Mouse (Mus musculus): ENCODE measurements around the gene Capn13. TPM values are rescaled to one million over a fixed set of nuclear protein-coding genes. Genes with fewer than 3 reads are reported as not detected.

Capn13 gene
- total RNA-seq, 2 experiments from 2014 or later = not detected

GRCm38 (mm10) chr17:73329071-73329470, 71.6 kb downstream of the Capn13 start:
- no peak overlapping the region for H3K4me3 ChIP-seq
- no peak overlapping the region for H3K27ac ChIP-seq
- TF ChIP-seq CTCF (IDR thresholded peaks at IDR 0.05) = no peak
- intact Hi-C loops (cut with DNase I) = no loop called here
- DNase-seq (ENCODE audit: extremely low spot score in 1 of 2, low spot score in 2 of 2) = no peak

- no peak for TF ChIP-seq CTCF (IDR thresholded peaks at IDR 0.05)
- intact Hi-C loops (cut with DNase I) = no loop called here
- H3K27ac ChIP-seq = no peak overlapping the region
- DNase-seq (ENCODE audit: extremely low spot score in 1 of 2, low spot score in 2 of 2) = no peak
- no peak overlapping the region for H3K4me3 ChIP-seq
These were observed 75.4 kb downstream of the Capn13 start for GRCm38 (mm10) chr17:73325314-73325713.

- intact Hi-C loops (cut with DNase I) = no loop called here
- TF ChIP-seq CTCF (IDR thresholded peaks at IDR 0.05) = no peak
These were observed 75.9 kb downstream of the Capn13 start for GRCm38 (mm10) chr17:73324732-73325131.

GRCm38 (mm10) chr17:73323981-73324380, 76.7 kb downstream of the Capn13 start:
- H3K27ac ChIP-seq = no peak overlapping the region

More at GRCm38 (mm10) chr17:73324732-73325131, 75.9 kb downstream of the Capn13 start:
- Histone ChIP-seq H3K4me3 (no peak overlapping the region), H3K27ac (no peak overlapping the region)
- no peak for DNase-seq (ENCODE audit: extremely low spot score in 1 of 2, low spot score in 2 of 2)

GRCm38 (mm10) chr17:73314786-73315185, 85.9 kb downstream of the Capn13 start:
- H3K4me3 ChIP-seq = no peak overlapping the region

More at GRCm38 (mm10) chr17:73323981-73324380, 76.7 kb downstream of the Capn13 start:
- no peak for TF ChIP-seq CTCF (IDR thresholded peaks at IDR 0.05)
- DNase-seq (ENCODE audit: extremely low spot score in 1 of 2, low spot score in 2 of 2) = no peak
- intact Hi-C loops (cut with DNase I) = no loop called here
- H3K4me3 ChIP-seq = no peak overlapping the region

GRCm38 (mm10) chr17:73311491-73311890, 89.2 kb downstream of the Capn13 start:
- H3K4me3 ChIP-seq = no peak overlapping the region
- no peak for DNase-seq (ENCODE audit: extremely low spot score in 1 of 2, low spot score in 2 of 2)
- no peak for TF ChIP-seq CTCF (IDR thresholded peaks at IDR 0.05)
- no peak overlapping the region for H3K27ac ChIP-seq
- intact Hi-C loops (cut with DNase I) = no loop called here

More at GRCm38 (mm10) chr17:73314786-73315185, 85.9 kb downstream of the Capn13 start:
- no peak overlapping the region for H3K27ac ChIP-seq
- no peak for TF ChIP-seq CTCF (IDR thresholded peaks at IDR 0.05)
- intact Hi-C loops (cut with DNase I) = no loop called here
- DNase-seq (ENCODE audit: extremely low spot score in 1 of 2, low spot score in 2 of 2) = no peak

GRCm38 (mm10) chr17:73308691-73309090, 92.0 kb downstream of the Capn13 start:
- Histone ChIP-seq H3K27ac (no peak overlapping the region), H3K4me3 (no peak overlapping the region)
- no peak for DNase-seq (ENCODE audit: extremely low spot score in 1 of 2, low spot score in 2 of 2)
- intact Hi-C loops (cut with DNase I) = loop anchor here (10.0 kb wide), 1 partner anchor 266 kb away; no protein-coding TSS in a partner anchor
- no peak for TF ChIP-seq CTCF (IDR thresholded peaks at IDR 0.05)

GRCm38 (mm10) chr17:73306626-73307025, 94.0 kb downstream of the Capn13 start:
- no peak for DNase-seq (ENCODE audit: extremely low spot score in 1 of 2, low spot score in 2 of 2)
- no peak overlapping the region for H3K4me3 ChIP-seq
- intact Hi-C loops (cut with DNase I) = loop anchor here (10.0 kb wide), 1 partner anchor 268 kb away; no protein-coding TSS in a partner anchor
- TF ChIP-seq CTCF (IDR thresholded peaks at IDR 0.05) = no peak
- no peak overlapping the region for H3K27ac ChIP-seq

GRCm38 (mm10) chr17:73305622-73306021, 95.0 kb downstream of the Capn13 start:
- Histone ChIP-seq H3K4me3 (no peak overlapping the region), H3K27ac (no peak overlapping the region)
- peak; percentile 36 to 54 for DNase-seq (ENCODE audit: extremely low spot score in 1 of 2, low spot score in 2 of 2)
- intact Hi-C loops (cut with DNase I) = loop anchor here (10.0 kb wide), 1 partner anchor 269 kb away; no protein-coding TSS in a partner anchor
- peak; percentile 73 for TF ChIP-seq CTCF (IDR thresholded peaks at IDR 0.05)

- no peak for DNase-seq (ENCODE audit: extremely low spot score in 1 of 2, low spot score in 2 of 2)
- H3K27ac ChIP-seq = no peak overlapping the region
- no peak overlapping the region for H3K4me3 ChIP-seq
- intact Hi-C loops (cut with DNase I) = loop anchor here (10.0 kb wide), 1 partner anchor 271 kb away; no protein-coding TSS in a partner anchor
- TF ChIP-seq CTCF (IDR thresholded peaks at IDR 0.05) = no peak
These were observed 96.4 kb downstream of the Capn13 start for GRCm38 (mm10) chr17:73304086-73304812.

- DNase-seq (ENCODE audit: extremely low spot score in 1 of 2, low spot score in 2 of 2) = no peak
- TF ChIP-seq CTCF (IDR thresholded peaks at IDR 0.05) = no peak
- intact Hi-C loops (cut with DNase I) = loop anchor here (2.0 to 10.0 kb wide), 2 partner anchors 271 to 501 kb away; partner anchors contain the start of gene Ehd3
- H3K27ac ChIP-seq = no peak overlapping the region
- H3K4me3 ChIP-seq = no peak overlapping the region
These were observed 97.0 kb downstream of the Capn13 start for GRCm38 (mm10) chr17:73303676-73304075.

GRCm38 (mm10) chr17:73303217-73303616, 97.4 kb downstream of the Capn13 start:
- TF ChIP-seq CTCF (IDR thresholded peaks at IDR 0.05) = peak; percentile 76
- H3K4me3 ChIP-seq = no peak overlapping the region
- intact Hi-C loops (cut with DNase I) = loop anchor here (2.0 to 10.0 kb wide), 2 partner anchors 272 to 502 kb away; partner anchors contain the start of gene Ehd3
- H3K27ac ChIP-seq = no peak overlapping the region
- DNase-seq (ENCODE audit: extremely low spot score in 1 of 2, low spot score in 2 of 2) = peak; percentile 72 to 81

All from left cerebral cortex, adult 2 months (tissue).